Mouse (Mus musculus) forelimb bud, embryonic 11.5 days (tissue): Measurements from ENCODE around the gene Gli2.

ENCODE experiments used
- DNase-seq: peaks from one replicate; pipeline ENCODE4 v3.0.0-alpha.2; 2012; ENCODE audit warnings: low read depth, low spot score

Gene Gli2

DNA sequence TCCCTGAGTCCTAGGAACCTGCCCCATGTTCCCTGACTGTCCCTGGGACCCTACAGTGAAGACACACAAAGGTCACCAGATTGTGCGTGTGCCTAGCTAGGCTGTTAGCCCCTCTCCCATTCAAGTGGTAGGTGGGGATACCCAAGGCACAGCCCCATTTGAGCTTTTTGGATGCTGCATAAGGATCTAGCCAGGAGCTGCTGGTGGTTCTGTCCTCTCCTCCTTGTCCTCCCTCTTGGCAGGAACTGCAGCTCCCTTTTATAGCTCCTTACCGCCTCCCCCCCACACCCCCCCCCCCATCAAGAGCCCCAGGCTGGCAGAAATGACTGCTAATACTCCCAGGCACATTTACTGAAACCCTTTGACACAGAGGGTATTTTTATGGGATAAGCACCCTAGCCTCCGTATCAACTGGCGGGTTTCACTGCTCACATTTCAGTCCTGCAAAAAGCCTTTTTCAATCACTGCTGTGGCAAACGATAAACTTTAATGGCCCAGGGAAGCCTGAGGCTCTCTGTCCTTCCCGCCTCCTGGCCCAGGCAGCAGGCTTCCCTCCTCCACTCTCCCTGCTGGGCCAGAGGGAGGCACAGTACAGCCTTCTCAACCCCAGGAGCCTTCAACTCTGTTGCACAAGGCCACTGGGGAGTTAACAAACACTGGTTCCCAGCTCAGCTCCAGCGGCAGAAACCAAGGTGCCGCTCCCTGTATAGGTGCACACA lies 151.4 kb downstream of the Gli2 start:
- DNase-seq: peak; percentile 84

DNA sequence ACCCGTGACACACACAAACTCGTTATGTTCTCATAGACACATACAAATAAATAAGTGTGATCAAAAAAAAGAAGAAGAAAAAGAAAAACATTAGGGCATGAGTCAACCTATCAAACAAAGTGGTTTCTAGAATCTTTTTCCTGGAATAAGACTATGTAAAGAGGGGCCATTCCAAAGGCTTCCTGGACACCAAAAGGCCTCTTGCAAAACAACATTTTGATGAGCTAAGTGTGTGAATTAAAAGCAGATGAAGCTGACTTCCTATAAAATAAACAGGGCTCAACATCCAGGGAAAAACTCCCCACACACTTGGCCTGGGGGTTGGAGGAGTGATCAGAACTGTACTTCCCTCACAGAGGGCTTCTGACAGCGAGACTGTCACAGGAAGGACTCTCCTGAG lies 155.1 kb downstream of the Gli2 start:
- DNase-seq: no peak

DNA sequence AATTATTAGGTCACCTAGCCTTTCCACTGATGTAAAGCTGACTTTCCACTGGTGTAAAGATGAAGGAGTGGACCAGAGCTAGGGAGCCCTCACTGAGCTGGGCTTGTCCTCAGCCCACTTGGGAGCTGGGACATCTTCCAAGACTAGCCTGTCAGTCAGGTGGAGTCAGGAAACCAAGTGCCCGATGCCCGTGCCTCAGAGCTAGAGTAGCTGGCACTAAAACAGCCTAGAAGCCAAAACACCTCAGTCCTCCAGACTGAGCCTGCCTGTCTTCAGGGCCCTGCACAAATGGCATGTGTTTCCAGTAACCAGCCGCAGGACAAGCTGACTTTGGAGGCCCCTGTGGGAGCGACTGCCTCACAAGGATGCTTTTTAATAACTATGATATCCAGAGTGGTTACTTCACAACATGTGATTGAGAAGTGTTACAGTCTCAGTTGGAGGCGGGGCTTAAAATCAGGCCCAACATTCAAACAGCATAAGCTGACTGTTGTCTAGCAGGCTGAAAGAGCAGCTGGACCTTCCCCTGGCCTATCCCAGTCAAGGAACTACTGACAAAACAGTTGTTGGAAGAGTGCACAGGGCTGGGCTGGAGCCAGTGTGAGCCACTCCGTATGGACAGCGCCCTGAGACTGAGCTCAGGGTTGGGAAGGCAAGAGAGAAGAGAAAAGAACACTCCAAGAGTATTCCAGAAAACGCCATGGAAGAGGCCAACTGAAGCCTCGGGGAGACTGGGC lies 158.2 kb downstream of the Gli2 start:
- no peak for DNase-seq

DNA sequence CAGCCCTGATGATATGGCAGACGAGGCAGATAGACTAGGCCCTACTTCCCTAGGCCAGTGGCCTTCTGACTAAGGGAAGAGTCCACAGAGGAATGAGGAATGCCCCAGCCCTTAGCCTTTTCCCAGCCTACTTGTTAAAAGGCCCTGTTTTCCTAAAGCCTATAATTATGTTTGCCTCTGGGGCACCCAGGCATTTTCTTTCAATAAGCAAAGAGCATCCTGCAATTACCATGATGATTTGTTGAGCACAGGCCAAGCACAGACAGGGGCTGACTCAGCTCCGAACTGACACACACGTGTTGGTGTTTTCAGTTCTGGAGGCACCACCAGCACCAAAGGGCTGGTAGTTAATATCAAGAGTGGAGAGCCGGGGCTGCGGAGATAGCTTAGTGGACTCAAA lies 162.0 kb downstream of the Gli2 start:
- DNase-seq: no peak

DNA sequence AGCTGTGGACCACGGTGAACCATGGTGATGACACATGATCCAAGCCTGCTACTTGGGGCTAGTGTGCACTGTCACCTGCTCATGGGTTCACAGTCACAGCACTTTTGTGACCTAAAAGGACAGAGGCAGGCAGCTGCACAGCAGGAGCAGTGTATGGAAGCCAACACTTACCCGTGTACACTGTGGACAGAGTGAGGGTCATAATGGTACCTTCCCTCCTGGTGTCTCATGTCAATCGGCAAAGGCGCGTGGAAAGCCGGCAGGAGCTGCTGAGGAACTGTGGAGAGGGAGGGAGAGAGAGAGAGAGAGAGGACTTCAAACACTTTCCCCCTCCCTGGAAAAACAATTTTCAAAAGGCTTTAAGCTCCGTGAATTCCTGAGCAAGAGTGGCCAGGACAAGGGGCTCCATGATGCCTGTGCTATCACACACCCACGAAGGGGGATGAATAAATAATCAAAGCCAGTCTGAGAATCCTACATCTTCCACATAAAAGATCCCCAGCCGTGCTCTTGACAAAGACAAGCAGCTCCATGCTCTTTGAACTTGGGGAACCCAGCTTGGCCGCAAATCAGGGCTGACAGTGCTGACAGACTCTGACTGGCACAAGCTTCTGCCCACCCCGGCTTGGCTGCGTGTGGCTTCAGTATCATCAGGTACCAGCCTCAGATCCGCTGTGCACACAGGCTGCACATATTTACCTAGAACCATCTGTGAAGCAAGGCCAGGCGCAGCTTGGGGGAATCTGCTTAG lies 163.1 kb downstream of the Gli2 start:
- no peak for DNase-seq

DNA sequence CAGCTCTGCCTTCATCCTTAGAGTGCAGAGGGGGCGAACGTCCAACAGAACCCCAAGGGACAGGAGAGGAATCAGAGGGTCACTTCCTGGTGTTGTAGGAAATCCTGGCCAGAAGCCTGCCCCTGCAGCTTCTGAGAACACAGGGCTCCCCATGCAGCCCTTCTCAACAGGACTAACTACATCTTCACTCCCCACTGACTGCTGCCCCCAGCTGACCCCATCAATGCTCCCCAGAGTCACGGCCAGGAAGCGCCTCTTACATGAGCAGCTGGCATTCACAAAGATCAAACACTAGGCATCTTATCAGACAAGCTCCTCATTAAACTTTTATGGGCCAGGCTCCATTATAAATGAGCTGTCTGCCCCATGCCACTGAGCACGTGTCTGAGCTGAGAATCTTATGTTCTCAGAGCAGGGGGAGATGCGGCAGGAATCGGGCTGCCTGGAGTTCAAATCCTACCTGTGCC lies 172.6 kb downstream of the Gli2 start:
- no peak for DNase-seq

DNA sequence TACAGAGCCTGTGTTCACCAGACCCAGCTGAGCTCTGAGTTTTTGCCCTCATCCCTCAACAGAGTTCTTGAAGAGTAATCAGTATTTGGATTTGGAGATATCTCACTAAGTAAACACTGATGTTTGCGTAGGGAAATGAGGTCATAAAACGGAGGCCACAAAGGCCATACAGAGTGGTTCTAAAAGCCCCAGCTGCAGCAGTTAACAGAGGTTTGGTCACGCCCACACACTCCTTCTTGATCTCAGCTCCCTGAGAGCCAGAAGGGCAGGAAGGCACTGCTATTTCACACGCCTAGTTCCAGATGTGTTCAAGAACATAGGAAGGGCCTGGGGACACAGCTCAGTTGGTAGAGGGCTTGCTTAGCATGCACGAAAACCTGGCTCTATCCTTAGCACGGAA lies 175.1 kb downstream of the Gli2 start:
- DNase-seq: peak; percentile 76

DNA sequence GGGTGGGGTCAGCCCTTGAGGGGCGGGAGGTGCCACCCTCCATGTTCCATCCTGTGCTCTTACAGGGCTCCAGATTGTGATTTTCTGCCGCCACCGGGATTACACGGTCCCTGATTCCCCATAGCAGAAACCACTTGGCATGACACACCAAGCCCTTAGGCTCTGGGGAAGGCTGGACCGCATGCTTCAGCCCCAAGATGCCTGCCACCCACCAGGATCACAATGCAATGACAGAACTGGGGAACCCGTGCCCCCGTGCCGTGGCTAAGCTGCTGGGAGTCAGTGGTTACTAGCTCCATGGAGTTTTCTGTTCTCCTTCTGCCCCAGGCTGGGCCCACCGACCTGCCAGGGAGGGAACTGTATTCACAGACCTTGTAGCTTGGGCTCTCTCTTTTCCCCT lies 178.2 kb downstream of the Gli2 start:
- no peak for DNase-seq

DNA sequence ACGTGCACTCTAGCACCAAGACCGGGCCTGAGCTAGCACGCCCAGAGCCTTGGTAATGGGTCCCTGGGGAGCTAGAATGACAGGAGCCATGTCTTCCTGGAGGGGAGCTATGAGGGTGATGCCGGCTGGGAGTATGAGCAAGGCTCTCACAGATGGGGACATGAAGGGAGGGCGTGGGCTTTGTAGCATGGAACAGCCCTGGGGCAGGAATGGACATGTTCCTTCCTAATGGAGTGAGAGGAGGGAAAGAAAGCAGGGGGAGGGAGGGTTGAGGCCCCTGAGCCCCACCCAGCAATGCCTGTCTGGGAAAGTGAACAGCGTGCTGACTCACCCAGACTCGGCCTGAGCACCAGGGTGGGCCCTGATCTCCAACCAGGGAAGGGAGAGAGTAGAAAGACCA lies 179.9 kb downstream of the Gli2 start:
- DNase-seq: no peak

DNA sequence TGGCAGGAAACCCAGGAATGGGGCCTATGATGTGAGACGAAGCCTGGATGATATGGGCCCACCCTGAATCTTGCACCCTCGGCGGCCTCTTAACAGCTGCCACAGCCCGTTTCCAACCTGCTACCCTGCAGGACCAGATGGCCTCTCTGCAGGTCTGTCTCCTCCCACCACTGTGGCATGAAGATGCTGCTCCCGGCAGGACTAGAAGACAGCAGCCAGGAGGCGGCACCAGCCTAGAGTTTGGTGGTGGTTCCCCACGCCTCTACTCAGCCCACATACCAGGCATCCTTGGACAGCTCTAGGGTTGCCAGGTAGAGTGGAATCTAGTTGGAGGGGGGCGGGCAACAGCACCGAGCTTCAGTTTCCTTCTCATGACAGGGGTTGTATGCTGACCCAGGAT lies 188.7 kb downstream of the Gli2 start:
- no peak for DNase-seq

DNA sequence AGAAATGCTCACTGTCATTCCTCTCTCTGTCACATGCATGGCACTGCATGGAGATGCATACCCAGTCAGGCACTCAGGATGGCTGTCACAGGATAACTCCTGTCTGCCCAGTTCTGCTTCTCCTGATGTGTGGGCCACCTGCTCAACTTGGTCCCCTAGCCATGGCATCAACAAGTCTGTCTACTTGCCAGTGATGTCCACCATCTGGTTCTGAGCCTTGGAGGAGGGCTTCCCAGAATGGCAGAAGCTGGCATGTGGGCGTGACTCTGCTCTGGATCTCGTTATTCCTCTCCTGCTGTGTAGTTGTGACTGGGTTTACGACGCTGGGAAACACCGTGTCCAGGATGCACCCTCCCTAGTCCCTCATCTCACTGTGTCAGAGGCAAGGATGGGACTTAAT lies 189.4 kb downstream of the Gli2 start:
- no peak for DNase-seq

DNA sequence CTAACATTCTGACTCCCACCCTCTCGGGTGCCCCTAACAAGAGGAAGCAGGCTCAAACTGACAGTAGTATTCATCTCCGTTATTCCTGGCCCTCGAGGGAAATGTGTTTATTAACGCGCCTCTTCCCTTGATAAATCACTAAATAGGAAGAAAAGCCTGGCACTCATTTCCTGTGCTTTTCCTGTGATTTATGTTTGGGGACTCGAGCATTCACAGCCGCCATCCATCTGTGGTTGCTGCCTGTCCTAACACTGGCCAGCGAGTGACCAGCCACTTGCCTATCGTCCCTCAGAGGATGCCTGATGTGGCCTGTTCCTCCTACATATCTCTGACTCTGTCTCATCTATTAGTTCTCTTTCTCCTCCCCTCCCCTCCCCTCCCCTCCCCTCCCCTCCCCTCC lies 195.3 kb downstream of the Gli2 start:
- DNase-seq: no peak

DNA sequence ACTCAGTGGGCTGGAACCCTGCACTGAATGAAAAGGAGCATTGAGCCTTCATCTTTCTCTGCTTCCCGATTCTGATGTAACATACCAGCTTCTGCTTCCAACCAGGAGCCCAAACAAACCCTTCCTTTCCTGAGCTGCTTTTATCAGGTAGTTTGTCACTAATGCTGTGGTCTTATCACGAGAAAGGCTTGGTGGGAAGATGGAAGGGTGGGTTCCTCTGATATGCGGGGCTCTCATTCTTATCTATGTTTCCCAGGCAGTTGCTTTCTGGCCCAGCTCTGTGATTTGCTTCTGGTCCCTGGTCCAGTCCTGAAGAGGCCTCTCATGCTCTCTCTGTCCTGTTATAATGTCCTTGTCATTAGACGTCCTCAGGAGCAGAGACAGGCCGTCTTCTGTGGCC lies 222.8 kb downstream of the Gli2 start:
- DNase-seq: no peak

DNA sequence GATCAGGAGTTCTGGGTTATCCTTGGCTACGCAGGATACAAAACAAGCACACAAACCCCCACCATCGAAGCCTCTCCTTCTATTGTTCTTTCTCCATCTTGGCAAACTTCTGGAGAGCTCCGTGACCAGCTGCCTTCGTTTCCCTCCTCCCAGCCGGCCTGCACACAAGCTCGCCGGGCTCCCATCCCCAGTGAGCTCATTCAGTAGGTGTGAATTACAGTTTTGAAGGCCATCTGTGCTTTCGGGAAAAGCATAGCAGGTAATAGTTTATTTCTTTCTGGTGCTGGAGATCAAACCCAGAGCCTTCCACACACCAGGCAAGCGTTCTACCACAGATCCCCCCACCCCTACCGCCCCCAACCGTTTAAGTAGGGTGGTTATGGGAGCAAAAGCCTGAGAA lies 226.8 kb downstream of the Gli2 start:
- peak; percentile 65 for DNase-seq

DNA sequence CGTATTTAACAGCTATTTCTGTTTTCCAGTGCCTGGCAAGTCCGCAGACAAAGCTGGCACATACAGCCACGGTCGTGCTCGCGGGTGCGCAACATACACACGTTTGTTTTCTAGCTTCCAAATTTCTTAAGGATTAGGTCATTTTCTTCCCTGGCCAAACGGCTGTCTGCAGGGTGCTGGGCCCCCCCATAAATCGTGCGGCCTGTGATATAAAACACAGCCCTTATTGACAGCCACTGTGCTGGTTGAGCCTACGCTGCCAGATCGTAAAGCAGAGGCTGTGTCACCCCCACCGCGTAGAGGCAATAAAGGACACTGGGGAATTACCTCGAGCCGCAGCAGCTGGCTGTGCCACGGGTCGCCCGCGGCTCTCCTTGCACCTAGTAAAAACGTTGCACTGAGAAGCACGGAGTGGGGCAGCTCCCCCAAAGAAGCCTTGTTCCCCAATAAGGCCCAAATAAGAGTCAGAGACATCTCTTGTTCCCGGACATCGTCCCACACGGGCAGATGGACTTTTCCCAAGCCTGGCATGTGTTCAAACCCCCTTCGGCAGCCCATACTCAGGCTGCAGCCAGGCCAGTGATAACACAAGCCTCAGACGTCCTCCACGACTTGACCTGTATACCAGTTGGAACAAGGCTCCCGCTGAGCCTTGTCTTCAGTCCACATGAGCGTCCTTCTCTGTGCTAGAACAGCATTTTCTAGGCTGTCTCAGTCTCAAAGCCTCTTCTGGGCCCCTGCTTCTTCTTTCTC lies 227.8 kb downstream of the Gli2 start:
- DNase-seq: peak; percentile 86

DNA sequence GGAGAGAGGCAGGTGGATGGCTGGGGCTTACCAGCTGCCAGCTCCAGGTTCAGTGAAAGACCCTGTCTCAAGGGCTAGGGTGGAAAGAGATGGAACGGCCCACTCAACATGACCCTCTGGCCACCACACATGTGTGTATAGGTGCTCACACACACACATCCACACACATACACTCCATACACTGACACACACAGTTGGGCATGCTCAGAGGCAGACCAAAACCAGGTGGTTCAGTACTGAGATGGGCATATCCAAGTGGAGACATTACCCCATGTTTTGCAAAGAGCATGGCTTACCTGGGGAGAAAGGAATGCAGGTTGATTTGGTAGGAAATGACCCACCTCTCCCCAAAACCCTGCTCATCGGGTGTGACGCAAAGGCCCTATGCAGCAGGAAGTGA lies 228.4 kb downstream of the Gli2 start:
- no peak for DNase-seq

DNA sequence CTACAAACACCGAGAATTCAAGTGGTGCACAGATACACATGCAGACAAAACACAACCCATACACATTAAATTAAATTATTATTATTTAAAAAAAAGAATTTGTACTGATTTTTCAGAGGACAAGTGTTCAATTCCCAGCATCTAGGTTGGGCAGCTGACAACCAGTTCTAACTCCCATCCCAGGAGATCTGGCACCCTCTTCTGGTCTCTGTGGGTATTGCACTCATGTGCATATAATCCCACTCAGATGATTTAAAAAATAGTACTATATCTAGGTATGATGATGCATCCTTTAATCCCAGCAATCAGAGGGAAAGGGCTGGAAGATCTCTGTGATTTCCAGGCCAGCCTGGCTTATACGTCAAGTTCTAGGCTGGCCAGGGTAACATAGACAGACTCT lies 231.2 kb downstream of the Gli2 start:
- DNase-seq: no peak

DNA sequence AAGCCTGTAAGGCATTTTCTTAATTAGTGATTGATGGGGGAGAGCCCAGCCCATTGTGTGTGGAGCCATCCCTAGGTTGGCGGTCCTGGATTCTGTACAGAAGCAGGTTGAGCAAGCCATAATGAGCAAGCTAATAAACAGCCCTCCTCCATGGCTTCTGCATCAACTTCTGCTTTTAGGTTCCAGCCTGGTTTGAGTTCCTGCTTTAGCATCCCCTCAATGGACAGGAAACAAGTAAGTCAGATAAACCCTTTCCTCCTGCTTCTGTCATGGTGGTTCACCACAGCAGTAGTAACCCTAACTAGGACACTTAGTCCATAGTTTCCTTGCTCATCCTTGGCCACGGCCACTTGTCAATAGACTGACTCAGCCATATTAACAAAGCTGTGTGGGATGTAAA lies 238.4 kb downstream of the Gli2 start:
- DNase-seq: no peak

DNA sequence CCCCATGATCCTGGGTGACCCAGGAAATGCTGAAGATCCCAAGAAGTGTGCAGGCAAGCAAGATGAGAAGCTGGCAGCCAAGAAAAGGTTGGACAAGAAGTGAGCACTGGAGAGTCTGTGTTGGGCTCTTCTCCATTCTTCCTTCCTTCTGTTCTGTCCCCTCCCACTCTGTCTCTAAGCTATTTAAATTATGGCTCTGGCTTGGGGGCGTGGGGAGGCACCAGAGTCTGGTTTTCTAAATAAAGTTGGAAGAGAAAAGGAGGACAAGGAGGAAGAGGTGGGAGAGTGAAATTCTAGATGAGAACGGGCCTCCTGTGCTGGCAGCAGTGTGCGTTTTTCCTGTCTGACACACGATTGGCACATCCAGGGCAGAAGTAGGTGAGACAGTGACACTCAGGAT lies 243.1 kb downstream of the Gli2 start:
- no peak for DNase-seq

DNA sequence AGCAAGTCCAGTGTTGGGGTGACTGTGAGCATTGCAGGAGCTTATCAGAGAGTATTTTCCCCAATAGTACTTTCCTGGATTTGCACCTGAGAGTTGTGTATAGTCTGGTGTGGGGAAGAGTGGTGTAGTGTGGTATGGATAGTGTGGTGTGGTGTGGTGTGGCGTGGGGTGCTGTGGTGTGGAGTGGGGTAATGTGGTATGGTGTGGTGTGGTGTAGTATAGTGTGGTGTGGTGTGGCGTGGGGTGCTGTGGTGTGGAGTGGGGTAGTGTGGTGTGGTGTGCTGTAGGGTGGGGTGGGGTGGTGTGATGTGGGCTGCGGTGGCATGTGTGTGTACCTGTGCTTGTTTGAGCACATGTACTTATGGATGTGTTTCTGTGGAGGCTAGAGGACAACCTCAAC lies 246.7 kb downstream of the Gli2 start:
- DNase-seq: no peak

DNA sequence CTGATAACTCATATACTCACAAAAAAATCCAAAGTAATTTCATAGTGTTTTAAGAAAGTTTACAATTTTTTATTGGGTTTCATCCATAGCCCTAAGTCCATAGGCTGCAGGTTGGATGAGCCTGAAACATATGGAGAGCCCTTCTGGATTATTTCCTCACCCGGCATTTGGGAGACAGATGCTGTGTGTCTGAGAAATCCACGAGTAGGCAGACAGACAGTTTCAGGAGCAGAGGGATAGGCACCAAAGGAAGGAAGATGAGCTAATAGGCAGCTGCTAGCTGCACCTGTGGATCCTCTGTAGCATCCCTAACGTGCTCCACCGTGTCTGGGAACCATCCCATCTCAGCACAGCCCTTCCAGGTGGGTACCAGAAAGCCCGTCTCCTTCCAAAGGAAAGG lies 251.3 kb downstream of the Gli2 start:
- no peak for DNase-seq
